Mouse (Mus musculus): ENCODE measurements around the gene Frrs1. TPM values are rescaled to one million over a fixed set of nuclear protein-coding genes. Genes with fewer than 3 reads are reported as not detected.
A peak's percentile ranks its signal among the peaks of the same experiment; 100 is the strongest.

Frrs1 gene
- total and polyA plus RNA-seq, 2 experiments from 2014 or later, result 3.2 to 9.9 TPM

DNA sequence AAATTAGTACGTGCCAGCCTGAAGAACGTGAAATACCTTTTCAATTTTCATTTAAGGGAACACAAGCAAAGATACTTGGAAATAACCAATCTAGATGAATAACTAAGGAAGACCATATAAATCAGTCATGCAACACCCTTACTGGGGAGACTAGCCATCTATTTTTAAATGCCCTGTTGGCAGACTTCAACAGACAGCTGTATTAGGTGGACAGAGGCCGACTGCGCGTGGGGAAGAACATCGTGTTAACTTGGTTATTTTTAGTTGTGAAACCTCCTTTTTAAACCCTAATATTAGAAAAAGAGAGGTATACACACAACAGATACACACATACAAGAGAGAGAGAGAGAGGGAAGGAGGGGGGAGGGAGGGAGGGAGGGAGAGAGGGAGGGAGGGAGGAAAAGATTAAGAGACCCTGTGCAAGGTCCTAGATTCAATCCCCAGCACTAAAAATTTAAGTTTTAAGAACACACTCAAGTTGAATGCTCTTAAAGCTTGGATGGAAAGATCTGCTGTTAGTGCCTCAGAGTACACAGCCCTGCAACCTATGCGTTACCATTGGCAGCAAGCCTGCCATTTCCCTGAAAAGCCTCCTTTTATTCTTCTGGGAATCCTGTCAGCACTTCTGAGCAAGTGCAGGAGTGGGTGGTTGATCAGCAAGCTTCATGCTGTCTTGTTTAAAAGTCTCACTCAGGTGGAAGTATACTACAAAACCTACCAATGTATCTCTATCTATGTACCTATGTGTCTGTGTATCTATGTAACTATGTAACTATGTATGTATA, 26.5 kb upstream of the Frrs1 start:
- TF ChIP-seq CTCF (IDR thresholded peaks at IDR 0.05; ENCODE audit: low read depth) (no peak), EP300 (IDR thresholded peaks at IDR 0.05; ENCODE audit: low read depth) (peak; percentile 22; the same call in 1 of the 2 replicates)
- ATAC-seq (ENCODE audit: insufficient read depth, low read depth), result peak; percentile 74
- no peaks in the 10 kb centered on the region for H3K9me3 ChIP-seq (replicated peaks; ENCODE audit: control insufficient read depth, low read length)
- WGBS, result 38% methylated on average over 7 of the region's 7 CpGs
- H3K4me3 ChIP-seq (ENCODE audit: low read depth, low read length), result no peak overlapping the region
- 0 out of 2 replicates have a peak overlapping the region, but pooled peaks have one; percentile 3 for H3K9ac ChIP-seq (replicated peaks; ENCODE audit: low read depth, low read length)
- peaks cover 4% of the 10 kb centered on the region; the same call in 1 of the 2 replicates for H3K4me1 ChIP-seq (ENCODE audit: control insufficient read depth, insufficient read depth)
- H3K27me3 ChIP-seq (ENCODE audit: control insufficient read depth, insufficient read depth, low read length), result no peaks in the 10 kb centered on the region
- H3K27ac ChIP-seq (ENCODE audit: low read depth), result peak overlapping the region; percentile 84
- DNase-seq (ENCODE audit: low spot score), result peak; percentile 77
- no peaks in the 10 kb centered on the region for H3K36me3 ChIP-seq (replicated peaks; ENCODE audit: control insufficient read depth, insufficient read depth, low read length)
- peak overlapping the region; percentile 36 for H3K4me2 ChIP-seq (ENCODE audit: low read depth, low read length)

DNA sequence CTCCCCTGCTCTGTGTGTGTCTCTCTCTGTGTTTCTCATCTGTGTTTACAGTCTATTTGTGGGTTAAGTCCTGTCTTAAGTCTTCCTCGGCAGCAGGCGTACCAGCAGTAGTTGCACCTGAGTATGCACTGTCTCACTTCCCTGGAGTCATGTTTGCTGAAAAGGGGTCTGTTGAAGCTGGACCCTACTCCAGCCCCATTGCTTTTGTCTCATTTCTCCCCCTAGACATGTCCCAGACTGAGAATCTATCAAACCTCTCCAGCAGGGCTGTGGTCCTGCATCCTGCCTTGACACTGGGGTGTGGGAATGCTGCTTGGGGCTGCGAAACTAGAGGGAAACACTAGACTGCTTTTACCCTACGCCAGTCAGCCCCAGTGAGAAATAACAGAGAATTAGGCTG, 25.8 kb upstream of the Frrs1 start:
- DNase-seq (ENCODE audit: low spot score), result no peak
- Histone ChIP-seq H3K4me2 (ENCODE audit: low read depth, low read length) (no peak overlapping the region), H3K9me3 (replicated peaks; ENCODE audit: control insufficient read depth, low read length) (no peaks in the 10 kb centered on the region), H3K27me3 (ENCODE audit: control insufficient read depth, insufficient read depth, low read length) (no peaks in the 10 kb centered on the region), H3K27ac (ENCODE audit: low read depth) (peak overlapping the region; percentile 57), H3K4me1 (ENCODE audit: control insufficient read depth, insufficient read depth) (peaks cover 4% of the 10 kb centered on the region; the same call in 1 of the 2 replicates), H3K4me3 (ENCODE audit: low read depth, low read length) (no peak overlapping the region), H3K36me3 (replicated peaks; ENCODE audit: control insufficient read depth, insufficient read depth, low read length) (no peaks in the 10 kb centered on the region), H3K9ac (replicated peaks; ENCODE audit: low read depth, low read length) (no peak overlapping the region)
- TF ChIP-seq CTCF (IDR thresholded peaks at IDR 0.05; ENCODE audit: low read depth), result no peak
- no peak for ATAC-seq (ENCODE audit: insufficient read depth, low read depth)
- WGBS, result 58% methylated on average over 4 of the region's 4 CpGs

DNA sequence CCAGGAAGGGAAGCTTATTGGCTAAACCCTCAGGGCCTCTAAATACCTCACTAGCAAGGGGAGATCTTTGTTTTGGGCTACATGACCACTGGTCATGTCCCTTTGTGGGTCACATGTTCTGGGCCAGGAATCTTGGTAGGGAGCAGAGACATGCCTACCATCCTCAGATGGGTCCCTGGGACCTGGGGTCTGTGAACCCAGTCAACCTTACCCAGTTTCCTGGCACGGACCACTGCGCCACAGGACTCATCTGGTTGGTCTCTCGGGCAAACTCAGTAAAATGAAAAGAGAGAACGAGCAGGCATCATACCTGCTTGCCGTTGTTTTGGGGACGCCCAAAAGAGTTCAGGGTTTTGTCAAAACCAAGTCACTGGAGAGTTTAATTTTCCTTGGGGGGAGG, 25.0 kb upstream of the Frrs1 start:
- Histone ChIP-seq H3K27me3 (ENCODE audit: control insufficient read depth, insufficient read depth, low read length) (no peaks in the 10 kb centered on the region), H3K36me3 (replicated peaks; ENCODE audit: control insufficient read depth, insufficient read depth, low read length) (no peaks in the 10 kb centered on the region), H3K27ac (ENCODE audit: low read depth) (no peak overlapping the region), H3K4me3 (ENCODE audit: low read depth, low read length) (no peak overlapping the region), H3K4me2 (ENCODE audit: low read depth, low read length) (no peak overlapping the region), H3K9me3 (replicated peaks; ENCODE audit: control insufficient read depth, low read length) (no peaks in the 10 kb centered on the region), H3K9ac (replicated peaks; ENCODE audit: low read depth, low read length) (no peak overlapping the region), H3K4me1 (ENCODE audit: control insufficient read depth, insufficient read depth) (peaks cover 4% of the 10 kb centered on the region; the same call in 1 of the 2 replicates)
- ATAC-seq (ENCODE audit: insufficient read depth, low read depth) (no peak), DNase-seq (ENCODE audit: low spot score) (no peak)
- TF ChIP-seq CTCF (IDR thresholded peaks at IDR 0.05; ENCODE audit: low read depth) (no peak), EP300 (IDR thresholded peaks at IDR 0.05; ENCODE audit: low read depth) (no peak)
- 94% methylated on average over 6 of the region's 6 CpGs for WGBS

DNA sequence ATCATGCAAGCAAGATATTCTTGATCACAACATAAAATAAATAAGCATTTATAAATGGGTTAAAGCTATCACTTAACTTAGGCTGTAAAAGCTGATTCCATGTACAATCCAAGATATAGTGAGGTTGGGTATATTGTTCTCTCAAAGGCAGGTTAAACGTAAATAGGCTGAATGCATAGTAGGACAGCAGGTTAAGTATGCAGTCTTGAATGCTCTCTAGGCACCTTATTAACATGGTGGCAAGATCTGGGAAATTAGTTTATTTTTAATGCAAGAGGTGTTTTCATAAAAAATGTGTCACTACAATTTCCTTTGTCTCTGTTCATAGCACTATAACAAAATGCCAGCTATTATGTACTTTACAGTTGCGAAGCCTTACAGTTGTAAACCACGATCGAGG, 23.9 kb upstream of the Frrs1 start:
- TF ChIP-seq CTCF (IDR thresholded peaks at IDR 0.05; ENCODE audit: low read depth), result no peak
- no peak for TF ChIP-seq EP300 (IDR thresholded peaks at IDR 0.05; ENCODE audit: low read depth)
- H3K4me1 ChIP-seq (ENCODE audit: control insufficient read depth, insufficient read depth), result peaks cover 4% of the 10 kb centered on the region; the same call in 1 of the 2 replicates
- peak overlapping the region; percentile 75 for H3K4me2 ChIP-seq (ENCODE audit: low read depth, low read length)
- H3K9ac ChIP-seq (replicated peaks; ENCODE audit: low read depth, low read length), result peak overlapping the region; percentile 58; the same call in 1 of the 2 replicates
- DNase-seq (ENCODE audit: low spot score), result no peak
- H3K9me3 ChIP-seq (replicated peaks; ENCODE audit: control insufficient read depth, low read length), result no peaks in the 10 kb centered on the region
- no peak overlapping the region for H3K4me3 ChIP-seq (ENCODE audit: low read depth, low read length)
- no peaks in the 10 kb centered on the region for H3K27me3 ChIP-seq (ENCODE audit: control insufficient read depth, insufficient read depth, low read length)
- H3K36me3 ChIP-seq (replicated peaks; ENCODE audit: control insufficient read depth, insufficient read depth, low read length), result no peaks in the 10 kb centered on the region
- no peak overlapping the region for H3K27ac ChIP-seq (ENCODE audit: low read depth)
- 58% methylated on average over 4 of the region's 4 CpGs for WGBS
- ATAC-seq (ENCODE audit: insufficient read depth, low read depth), result no peak

DNA sequence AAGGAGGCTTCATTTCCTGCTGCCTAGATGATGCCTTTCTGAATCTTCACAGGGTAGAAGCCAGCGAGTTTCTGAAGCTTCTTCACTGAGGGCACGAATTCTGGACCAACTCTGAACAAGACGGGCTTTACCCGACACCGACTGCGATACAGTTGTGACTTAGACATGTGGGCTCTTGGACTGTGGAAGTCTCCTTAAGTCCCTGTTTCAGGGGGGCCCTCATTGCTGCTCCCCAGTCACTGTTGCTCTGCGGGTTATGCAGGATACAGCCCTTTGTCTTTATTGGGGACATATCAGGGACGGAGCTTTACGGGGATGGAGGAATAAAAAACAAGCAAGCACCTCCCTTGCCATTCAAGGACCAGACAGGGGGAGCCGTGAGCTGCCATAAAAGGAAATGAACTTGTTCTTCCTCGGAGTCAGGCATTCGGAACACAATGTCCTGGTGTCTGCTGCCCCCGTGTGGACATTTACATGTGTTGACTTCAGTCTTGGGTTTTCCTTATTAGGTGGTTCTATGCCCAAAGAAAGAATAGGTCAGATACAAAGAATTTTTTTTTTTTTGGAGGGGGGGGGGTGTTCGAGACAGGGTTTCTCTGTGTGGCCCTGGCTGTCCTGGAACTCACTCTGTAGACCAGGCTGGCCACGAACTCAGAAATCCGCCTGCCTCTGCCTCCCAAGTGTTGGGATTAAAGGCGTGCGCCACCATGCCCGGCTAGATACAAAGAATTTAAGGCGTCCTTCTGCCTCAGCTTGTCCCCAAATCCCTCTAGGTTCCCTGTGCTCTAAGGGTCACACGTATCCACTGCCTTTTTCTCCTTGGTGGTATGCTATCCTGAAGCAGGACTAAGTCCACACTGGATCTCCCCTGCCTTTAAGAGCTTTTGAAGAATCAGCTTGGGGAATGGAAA, 23.2 kb upstream of the Frrs1 start:
- ATAC-seq (ENCODE audit: insufficient read depth, low read depth) (peak; percentile 69), DNase-seq (ENCODE audit: low spot score) (peak; percentile 93)
- H3K36me3 ChIP-seq (replicated peaks; ENCODE audit: control insufficient read depth, insufficient read depth, low read length), result no peaks in the 10 kb centered on the region
- H3K4me2 ChIP-seq (ENCODE audit: low read depth, low read length), result peak overlapping the region; percentile 75
- H3K27me3 ChIP-seq (ENCODE audit: control insufficient read depth, insufficient read depth, low read length), result no peaks in the 10 kb centered on the region
- peak overlapping the region; percentile 58 for H3K9ac ChIP-seq (replicated peaks; ENCODE audit: low read depth, low read length)
- H3K9me3 ChIP-seq (replicated peaks; ENCODE audit: control insufficient read depth, low read length), result no peaks in the 10 kb centered on the region
- peak overlapping the region; percentile 66 for H3K27ac ChIP-seq (ENCODE audit: low read depth)
- WGBS, result 22% methylated on average over 21 of the region's 21 CpGs
- peak overlapping the region; percentile 48 for H3K4me3 ChIP-seq (ENCODE audit: low read depth, low read length)
- peak; percentile 94 for TF ChIP-seq CTCF (IDR thresholded peaks at IDR 0.05; ENCODE audit: low read depth)
- TF ChIP-seq EP300 (IDR thresholded peaks at IDR 0.05; ENCODE audit: low read depth), result no peak
- peaks cover 4% of the 10 kb centered on the region; the same call in 1 of the 2 replicates for H3K4me1 ChIP-seq (ENCODE audit: control insufficient read depth, insufficient read depth)

Data from heart, postnatal 0 days (tissue).